Mouse (Mus musculus) T-cell, adult 2 months (primary cell): ENCODE results near the gene Gpr12.
"Not testable (repeated sequence)": the region's sequence is repeated elsewhere in the genome, so short reads cannot be mapped to it uniquely, and the experiment has no call there.

ENCODE experiments used
- DNase-seq: peaks from one replicate; pipeline ENCODE4 v3.0.0; 2022; ENCODE audit warnings: low spot score

Gene Gpr12

GRCm38 (mm10) chr5:146584478-146585306 is at the start of gene Gpr12:
Gene Gpr12, minus strand, starts transcription at chr5:146585239.
- no peak for DNase-seq

GRCm38 (mm10) chr5:146631602-146632001 is 46.6 kb upstream of the Gpr12 start:
- DNase-seq: no peak

- DNase-seq: no peak
Measured at GRCm38 (mm10) chr5:146630961-146631360, 45.9 kb upstream of the Gpr12 start.

DNA sequence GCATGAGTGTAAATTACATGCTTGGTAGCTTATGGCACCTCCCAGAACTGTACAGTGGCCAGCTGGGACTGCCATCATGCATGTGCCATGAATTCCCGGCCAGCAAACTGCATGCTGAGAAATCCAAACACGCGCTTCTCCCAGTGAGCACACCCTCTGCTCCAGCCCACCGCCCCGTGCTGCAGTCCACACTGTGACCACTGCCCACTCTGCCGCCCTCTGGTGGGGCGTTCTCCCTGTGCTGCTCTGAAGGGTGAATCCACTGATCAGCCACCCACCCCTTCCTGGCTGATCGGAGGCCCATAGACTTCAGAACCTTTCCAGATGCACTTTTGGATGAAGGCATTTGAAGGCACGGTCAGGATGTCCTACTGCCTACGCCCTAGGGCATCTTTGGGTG is 44.6 kb upstream of the Gpr12 start:
- no peak for DNase-seq

DNA sequence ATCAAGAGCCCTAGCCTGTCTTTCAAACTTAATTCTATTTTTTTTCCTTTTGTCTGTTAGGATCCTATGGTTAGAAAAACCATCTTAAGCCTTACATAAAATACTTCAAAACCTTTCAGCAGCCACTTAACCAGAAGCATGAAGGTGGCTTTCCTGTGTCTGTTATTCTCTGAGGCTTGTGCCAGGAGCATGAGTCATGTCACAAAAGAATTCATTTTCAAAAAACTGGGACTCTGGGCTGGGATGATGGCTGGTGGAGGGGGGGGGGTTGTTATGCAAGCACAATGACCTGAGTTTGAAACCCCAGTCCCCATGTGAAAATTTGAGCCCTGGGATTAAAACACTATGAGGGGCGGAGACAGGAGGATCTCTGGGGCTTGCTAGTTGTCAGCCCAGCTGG is 43.8 kb upstream of the Gpr12 start:
- no peak for DNase-seq

DNA sequence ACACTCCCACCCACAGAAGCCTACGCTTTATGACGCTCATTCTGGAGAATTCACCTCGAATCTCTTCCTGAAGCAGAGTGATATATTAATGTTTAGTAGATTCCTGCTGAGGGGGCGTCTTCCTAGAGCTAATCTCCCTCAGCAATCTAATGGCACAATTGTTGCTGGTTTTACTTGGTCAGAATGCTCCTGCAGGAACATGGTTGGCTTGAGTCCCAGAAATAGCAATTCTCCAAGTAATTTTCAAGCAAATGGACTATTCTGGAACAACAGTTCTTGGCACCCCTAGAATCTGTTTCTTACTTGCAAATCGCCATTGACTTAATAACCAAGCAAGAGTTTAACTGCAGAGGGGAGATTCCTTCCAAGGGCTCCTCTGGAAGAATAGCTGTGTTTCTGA is 42.9 kb upstream of the Gpr12 start:
- DNase-seq: no peak

DNA sequence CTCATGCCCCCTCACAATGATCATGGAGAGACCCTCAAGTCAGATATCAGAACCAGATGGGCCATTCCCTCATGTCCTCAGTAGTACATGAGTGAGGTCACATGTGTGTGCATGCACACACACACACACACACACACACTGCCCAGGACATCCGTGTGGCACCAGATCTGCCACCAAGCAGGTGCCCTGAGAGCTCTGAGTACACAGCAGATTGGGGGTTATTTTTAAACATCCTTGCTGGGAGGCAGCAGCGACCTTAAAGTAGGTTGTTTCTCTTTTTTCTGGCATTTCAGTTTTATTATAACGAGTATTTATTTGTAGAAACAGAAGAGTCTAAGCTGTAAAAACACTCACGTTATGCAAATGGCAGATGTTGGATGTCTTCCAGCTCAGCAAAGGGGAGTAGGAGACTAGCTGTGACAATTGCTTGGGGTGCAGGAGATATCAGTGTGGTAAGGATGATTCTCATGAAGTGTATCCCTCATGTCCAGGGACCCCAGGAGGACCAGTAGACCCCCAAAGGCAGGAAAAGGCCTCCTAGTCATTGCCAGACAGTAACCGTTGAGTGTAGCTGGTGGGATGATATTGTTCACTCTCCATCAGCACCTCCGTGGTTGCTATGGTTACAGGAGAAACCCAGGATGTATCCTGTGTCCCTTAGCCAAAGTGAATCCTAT is 40.7 kb upstream of the Gpr12 start:
- no peak for DNase-seq

GRCm38 (mm10) chr5:146611830-146612229 is 26.8 kb upstream of the Gpr12 start:
- DNase-seq: no peak

GRCm38 (mm10) chr5:146611009-146611408 is 26.0 kb upstream of the Gpr12 start:
- DNase-seq: no peak

- no peak for DNase-seq
Measured at GRCm38 (mm10) chr5:146609646-146610045, 24.6 kb upstream of the Gpr12 start.

DNA sequence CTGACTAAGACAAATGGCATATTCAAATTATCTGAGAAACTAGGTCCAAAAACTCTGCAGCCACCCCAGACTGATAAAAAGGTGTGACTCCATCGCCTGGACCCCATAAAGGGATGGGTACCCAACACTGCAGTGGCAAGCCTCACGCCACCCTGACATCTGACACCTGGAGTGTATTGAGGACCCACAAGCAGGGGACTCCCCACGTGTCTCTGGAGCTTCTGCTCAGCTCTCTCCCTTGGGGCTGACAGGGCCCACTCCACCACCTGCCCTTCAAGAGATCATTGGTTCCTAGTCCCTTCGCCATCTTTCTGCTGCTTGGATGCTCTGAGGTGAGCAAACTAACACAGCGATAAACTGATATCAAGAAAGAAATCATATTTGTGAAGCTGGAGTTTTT is 22.8 kb upstream of the Gpr12 start:
- no peak for DNase-seq

DNA sequence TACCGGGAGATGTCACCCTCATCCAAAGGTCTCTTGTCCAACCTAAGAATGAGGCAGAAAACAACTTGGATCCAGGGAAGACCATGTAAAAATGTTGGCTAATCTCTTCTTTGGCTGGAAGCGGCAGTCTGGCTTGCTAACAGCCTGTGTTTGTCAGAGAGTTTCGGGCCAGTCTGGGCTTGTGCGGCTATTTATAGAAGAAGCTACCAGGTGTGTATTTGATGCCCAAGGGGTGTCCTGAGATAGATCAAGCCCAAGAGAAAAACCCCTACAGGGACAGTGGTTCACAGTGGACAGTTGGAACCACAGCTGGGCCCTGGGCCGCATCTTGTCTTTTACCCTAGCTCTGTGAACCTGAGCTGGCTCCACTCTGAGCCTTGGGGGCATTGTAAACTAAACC is 21.9 kb upstream of the Gpr12 start:
- DNase-seq: no peak

- no peak for DNase-seq
Measured at GRCm38 (mm10) chr5:146606221-146606620, 21.2 kb upstream of the Gpr12 start.

DNA sequence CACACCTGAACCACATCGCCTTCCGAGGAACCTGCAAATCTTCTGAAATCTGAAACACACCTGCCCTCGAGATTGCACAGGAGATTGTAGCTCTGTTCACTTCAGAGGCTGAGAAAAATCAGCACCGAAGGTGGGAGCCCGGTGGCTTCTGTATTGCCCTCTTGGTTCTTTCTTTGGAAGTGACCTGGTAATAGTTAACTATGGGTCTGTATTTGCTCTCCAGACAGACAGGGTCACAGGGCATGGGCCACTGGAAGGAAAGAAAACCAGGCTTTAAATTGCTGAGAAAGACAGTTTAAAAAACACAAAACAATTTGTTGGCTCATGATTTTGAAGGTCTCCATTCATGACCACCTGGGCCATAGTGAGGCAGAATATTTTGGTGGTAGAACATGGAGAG is 14.9 kb upstream of the Gpr12 start:
- DNase-seq: no peak

DNA sequence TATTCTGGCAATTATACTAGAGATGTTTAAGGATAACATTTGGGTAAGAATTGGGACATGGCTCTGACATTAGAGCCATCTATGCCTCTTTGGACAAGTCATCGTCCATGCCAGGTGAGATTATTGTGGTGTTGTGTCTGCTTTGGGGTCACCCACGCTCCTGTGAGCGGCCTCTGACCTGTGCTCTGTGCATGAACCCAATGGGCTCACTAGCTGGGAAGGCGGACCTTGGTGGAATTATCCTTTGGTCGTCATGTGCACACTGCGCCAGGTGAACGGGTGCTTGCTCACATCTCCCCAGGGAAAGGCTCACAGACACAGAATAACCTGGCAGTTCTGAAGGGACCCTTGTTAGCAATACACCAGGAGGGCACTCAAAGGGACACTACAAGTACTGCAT is 14.2 kb upstream of the Gpr12 start:
- DNase-seq: not testable (repeated sequence)

DNA sequence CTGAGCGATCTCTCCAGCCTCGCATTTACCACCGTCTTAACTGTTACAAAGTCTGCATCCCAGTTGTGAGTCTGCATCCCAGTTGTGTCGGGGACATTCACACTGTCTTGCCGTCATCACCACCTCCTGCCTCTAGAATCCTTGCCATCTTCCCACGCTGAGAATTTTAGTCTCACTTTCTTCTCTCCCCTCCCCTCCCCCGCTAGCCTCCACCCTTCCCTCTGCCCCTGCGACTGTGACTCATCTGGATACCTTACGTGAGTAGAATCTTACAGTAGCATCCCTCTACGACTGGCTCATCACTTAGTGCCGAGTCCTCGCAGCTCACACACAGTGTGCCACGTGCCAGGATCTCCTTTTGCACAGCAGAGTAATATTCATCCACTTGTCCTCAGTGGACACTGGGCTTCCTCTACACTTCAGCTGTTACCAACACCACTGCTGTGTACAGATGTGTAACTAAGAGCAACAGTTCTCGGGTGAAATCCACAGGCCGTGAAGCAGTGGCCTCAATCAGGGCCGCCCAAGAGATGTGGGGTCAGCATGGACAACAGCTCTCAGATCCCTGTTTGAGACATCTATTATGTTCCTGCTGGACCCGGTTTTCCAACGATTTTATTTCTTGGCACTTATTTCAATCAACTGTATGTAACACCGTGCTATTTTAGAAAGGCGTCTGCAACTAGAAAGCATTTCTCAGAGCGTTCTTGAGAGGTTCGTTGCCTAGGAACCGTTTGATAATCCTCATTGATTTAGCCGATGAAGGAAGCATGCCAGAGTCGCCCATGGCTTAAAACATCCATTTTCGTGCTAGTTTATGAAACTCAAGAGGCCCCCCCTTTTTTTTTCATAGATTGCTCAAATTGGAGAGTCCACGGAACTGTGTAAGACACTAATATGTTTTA is 13.4 kb upstream of the Gpr12 start:
- DNase-seq: no peak

DNA sequence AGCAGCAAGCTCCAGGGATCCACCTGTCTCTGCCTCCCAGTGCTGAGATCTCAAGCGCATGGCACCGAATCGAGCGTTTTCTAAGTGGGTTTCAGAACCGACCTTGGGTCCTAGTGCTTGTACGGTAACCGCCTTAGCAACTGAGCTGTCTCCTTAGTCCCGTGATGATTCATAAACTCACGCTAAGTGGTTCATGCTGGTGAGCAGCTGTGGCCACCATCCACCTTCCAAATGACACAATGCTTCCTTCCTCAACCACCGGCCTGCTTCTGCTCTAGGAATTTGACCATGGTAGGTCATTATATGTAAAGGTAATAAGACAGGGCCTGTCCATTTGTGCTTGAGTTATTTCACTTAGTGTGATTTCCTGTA is 12.4 kb upstream of the Gpr12 start:
- DNase-seq: no peak

DNA sequence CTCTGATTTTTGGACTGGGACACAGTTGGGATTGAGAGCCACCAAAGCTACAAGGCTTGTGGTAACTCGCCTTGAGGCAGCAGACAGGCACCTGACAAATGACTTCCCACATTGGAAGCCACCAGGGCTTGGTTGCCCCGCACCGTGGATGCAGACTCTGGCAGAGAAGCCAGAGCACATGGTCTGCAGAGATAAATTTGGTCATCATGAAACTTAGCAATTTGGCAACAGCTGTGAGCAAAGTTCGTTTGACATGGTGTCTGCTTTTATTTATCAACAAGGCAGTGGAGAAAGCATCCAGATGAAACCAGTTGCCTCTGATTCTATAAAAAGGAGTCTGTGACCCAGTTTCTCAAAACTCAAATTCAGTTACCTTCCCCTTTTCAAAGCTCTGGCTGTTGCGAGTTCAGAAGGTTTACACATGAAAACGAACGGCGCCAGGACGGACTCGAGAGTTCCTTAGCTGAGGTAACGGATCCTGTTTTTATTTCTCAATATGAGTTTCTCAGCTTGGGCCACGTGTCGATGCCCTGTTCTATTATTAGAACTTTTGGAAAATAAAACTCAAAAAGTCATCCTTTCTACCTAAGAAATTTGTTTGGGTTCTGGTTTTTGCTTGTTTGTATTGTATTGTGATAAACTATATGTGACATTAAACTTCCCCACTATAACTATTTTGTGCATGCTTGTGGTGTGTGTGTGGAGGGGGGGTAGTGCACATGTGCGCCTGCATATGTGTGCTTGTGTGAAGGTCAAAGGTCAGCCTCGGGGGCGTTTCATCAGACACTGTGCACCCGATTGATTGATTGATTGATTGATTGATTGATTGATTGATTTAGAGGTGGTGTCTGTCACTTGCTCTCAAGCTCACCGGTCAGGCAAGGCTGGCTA is 11.8 kb upstream of the Gpr12 start:
- DNase-seq: no peak

GRCm38 (mm10) chr5:146592580-146592979 is 7.5 kb upstream of the Gpr12 start:
- no peak for DNase-seq

GRCm38 (mm10) chr5:146591636-146592035 is 6.6 kb upstream of the Gpr12 start:
- DNase-seq: no peak

DNA sequence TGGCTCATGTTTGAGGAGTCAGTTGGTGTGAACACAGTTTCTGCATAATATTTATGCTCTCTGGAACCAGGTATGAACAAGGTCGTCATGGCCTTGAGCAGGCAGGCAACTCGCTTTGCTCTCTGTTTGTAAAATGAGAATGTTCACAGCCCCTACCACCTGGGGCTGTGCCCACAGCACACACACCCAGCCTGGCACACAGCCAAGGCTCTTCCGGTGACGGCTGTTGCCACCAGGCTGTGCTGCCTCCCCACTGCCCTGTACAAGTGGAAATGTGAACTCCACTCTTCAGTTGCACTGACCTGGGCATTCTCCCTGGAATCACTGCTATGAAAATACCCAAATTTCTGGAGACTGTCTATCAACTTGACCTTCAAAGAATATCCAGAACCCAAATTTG is 5.9 kb upstream of the Gpr12 start:
- DNase-seq: no peak
